Mouse (Mus musculus): ENCODE results near the gene Flvcr2.

- no peak for TF ChIP-seq ZC3H11A (IDR thresholded peaks at IDR 0.05; ENCODE audit: borderline replicate concordance, low read depth, low read length)
- no peak for TF ChIP-seq MAFK (IDR thresholded peaks at IDR 0.05; ENCODE audit: insufficient read depth, low read depth, low read length)
- TF ChIP-seq HCFC1 (IDR thresholded peaks at IDR 0.05; ENCODE audit: borderline replicate concordance, insufficient read depth, low read length): no peak
- no peak for TF ChIP-seq CHD2 (IDR thresholded peaks at IDR 0.05; ENCODE audit: low read depth, low read length)
Observed at GRCm38 (mm10) chr12:85834543-85834942, 88.2 kb downstream of the Flvcr2 start.

Measured in ES-E14 (cell line).